Mouse (Mus musculus) megakaryocyte, embryonic 14.5 days (primary cell): ENCODE data around the gene Lurap1. TPM values are rescaled to one million over a fixed set of nuclear protein-coding genes. Genes with fewer than 3 reads are reported as not detected.

ENCODE experiments used
- H3K27me3 ChIP-seq: replicated peaks from 2 replicates; pipeline ENCODE3; 2012; ENCODE audit warnings: inconsistent platforms
- H3K36me3 ChIP-seq: replicated peaks from 2 replicates; pipeline ENCODE3; 2012; ENCODE audit warnings: low read length, inconsistent platforms, mixed read lengths
- H3K4me1 ChIP-seq: 2 replicates; pipeline ENCODE4 v1.6.1; 2012; ENCODE audit warnings: inconsistent platforms
- H3K4me3 ChIP-seq: replicated peaks from 2 replicates; pipeline ENCODE3; 2012; ENCODE audit warnings: moderate library complexity, mild to moderate bottlenecking, inconsistent platforms
- H3K9me3 ChIP-seq: 2 replicates; pipeline ENCODE4 v1.6.1; 2012; ENCODE audit warnings: inconsistent platforms
- FLI1 ChIP-seq: IDR thresholded peaks from 2 replicates; pipeline ENCODE4 v1.6.1; 2012; ENCODE audit warnings: low read length, inconsistent platforms, mixed read lengths
- GATA1 ChIP-seq: IDR thresholded peaks from 3 replicates; pipeline ENCODE4 v1.6.1; 2012; ENCODE audit warnings: mixed read lengths, low read length, inconsistent platforms, borderline replicate concordance
- polyA plus RNA-seq: library from polyadenylated mRNA; stranded (reverse); fragments of >175 nt; gene quantifications from 2 replicates; pipeline ENCODE4 v1.2.3, GENCODE M21; 2012; ENCODE audit warnings: low replicate concordance; ENCODE audit not compliant: insufficient read depth

Gene Lurap1
- polyA plus RNA-seq, 1 experiment, result not detected

GRCm38 (mm10) chr4:116164759-116165554 is 13.8 kb upstream of the Lurap1 start:
- Histone ChIP-seq H3K36me3 (peaks cover 7% of the 10 kb centered on the region), H3K4me3 (no peak overlapping the region), H3K9me3 (no peaks in the 10 kb centered on the region), H3K4me1 (peaks cover 65% of the 10 kb centered on the region), H3K27me3 (peaks cover 10% of the 10 kb centered on the region)
- no peak for TF ChIP-seq GATA1
- TF ChIP-seq FLI1, result no peak

GRCm38 (mm10) chr4:116162142-116162541 is 11.0 kb upstream of the Lurap1 start:
- Histone ChIP-seq H3K36me3 (peaks cover 31% of the 10 kb centered on the region), H3K27me3 (peaks cover 10% of the 10 kb centered on the region), H3K4me1 (peaks cover 62% of the 10 kb centered on the region), H3K4me3 (peak overlapping the region; percentile 79), H3K9me3 (no peaks in the 10 kb centered on the region)
- TF ChIP-seq FLI1 (no peak), GATA1 (no peak)

- peaks cover 44% of the 10 kb centered on the region for H3K36me3 ChIP-seq
- H3K9me3 ChIP-seq, result no peaks in the 10 kb centered on the region
- H3K27me3 ChIP-seq, result peaks cover 10% of the 10 kb centered on the region
- TF ChIP-seq FLI1, result no peak
- no peak for TF ChIP-seq GATA1
- peaks cover 62% of the 10 kb centered on the region for H3K4me1 ChIP-seq
- peak overlapping the region; percentile 44 for H3K4me3 ChIP-seq
Observed at GRCm38 (mm10) chr4:116160769-116161168, 9.6 kb upstream of the Lurap1 start.

- Histone ChIP-seq H3K4me3 (peak overlapping the region; percentile 51), H3K36me3 (peaks cover 52% of the 10 kb centered on the region), H3K9me3 (no peaks in the 10 kb centered on the region), H3K27me3 (peaks cover 10% of the 10 kb centered on the region), H3K4me1 (peaks cover 60% of the 10 kb centered on the region)
- TF ChIP-seq FLI1 (no peak), GATA1 (no peak)
Observed at GRCm38 (mm10) chr4:116159912-116160311, 8.8 kb upstream of the Lurap1 start.

- Histone ChIP-seq H3K36me3 (peaks cover 72% of the 10 kb centered on the region), H3K27me3 (no peaks in the 10 kb centered on the region), H3K4me3 (no peak overlapping the region), H3K9me3 (no peaks in the 10 kb centered on the region), H3K4me1 (peaks cover 55% of the 10 kb centered on the region)
- TF ChIP-seq FLI1 (no peak), GATA1 (no peak)
Observed at GRCm38 (mm10) chr4:116157882-116158281, 6.7 kb upstream of the Lurap1 start.

GRCm38 (mm10) chr4:116152702-116153101 is 1.6 kb upstream of the Lurap1 start:
- H3K36me3 ChIP-seq, result peaks cover 62% of the 10 kb centered on the region

GRCm38 (mm10) chr4:116150862-116151221 is 296 bp downstream of the Lurap1 start:
- TF ChIP-seq FLI1 (no peak), GATA1 (no peak)
- peaks cover 49% of the 10 kb centered on the region for H3K36me3 ChIP-seq
- H3K4me1 ChIP-seq, result peaks cover 29% of the 10 kb centered on the region
- H3K4me3 ChIP-seq, result peak overlapping the region; percentile 91
- no peaks in the 10 kb centered on the region for H3K27me3 ChIP-seq
- H3K9me3 ChIP-seq, result peaks cover 6% of the 10 kb centered on the region

More at GRCm38 (mm10) chr4:116152702-116153101, 1.6 kb upstream of the Lurap1 start:
- H3K4me1 ChIP-seq, result peaks cover 48% of the 10 kb centered on the region
- H3K27me3 ChIP-seq, result no peaks in the 10 kb centered on the region
- H3K9me3 ChIP-seq, result no peaks in the 10 kb centered on the region
- no peak overlapping the region for H3K4me3 ChIP-seq
- TF ChIP-seq GATA1 (no peak), FLI1 (no peak)

GRCm38 (mm10) chr4:116150156-116150861 is 829 bp downstream of the Lurap1 start:
- Histone ChIP-seq H3K36me3 (peaks cover 43% of the 10 kb centered on the region), H3K4me1 (peaks cover 28% of the 10 kb centered on the region), H3K4me3 (peak overlapping the region; percentile 91), H3K27me3 (no peaks in the 10 kb centered on the region), H3K9me3 (peaks cover 6% of the 10 kb centered on the region)
- TF ChIP-seq FLI1 (no peak), GATA1 (no peak)

GRCm38 (mm10) chr4:116149812-116150155 is 1.4 kb downstream of the Lurap1 start:
- TF ChIP-seq GATA1 (no peak), FLI1 (no peak)
- peaks cover 6% of the 10 kb centered on the region for H3K9me3 ChIP-seq
- H3K4me3 ChIP-seq, result peak overlapping the region; percentile 91
- H3K4me1 ChIP-seq, result peaks cover 29% of the 10 kb centered on the region
- H3K36me3 ChIP-seq, result peaks cover 38% of the 10 kb centered on the region
- H3K27me3 ChIP-seq, result no peaks in the 10 kb centered on the region

GRCm38 (mm10) chr4:116143891-116144717 is 7.0 kb downstream of the Lurap1 start:
- peaks cover 6% of the 10 kb centered on the region for H3K9me3 ChIP-seq
- peaks cover 4% of the 10 kb centered on the region for H3K36me3 ChIP-seq
- TF ChIP-seq GATA1, result no peak
- no peak for TF ChIP-seq FLI1
- peak overlapping the region; percentile 91 for H3K4me3 ChIP-seq
- H3K4me1 ChIP-seq, result peaks cover 20% of the 10 kb centered on the region
- peaks cover 40% of the 10 kb centered on the region for H3K27me3 ChIP-seq
